Mouse (Mus musculus) ES-E14 (cell line): Measurements from ENCODE around the gene Mum1.

Experiments
- CHD2 ChIP-seq: IDR thresholded peaks from 2 replicates; pipeline ENCODE4 v1.6.1; 2014; ENCODE audit warnings: mild to moderate bottlenecking, low read depth, low read length, inconsistent platforms
- MAFK ChIP-seq: IDR thresholded peaks from 2 replicates; pipeline ENCODE4 v1.6.1; 2014; ENCODE audit warnings: mild to moderate bottlenecking, low read depth, low read length, inconsistent platforms; ENCODE audit not compliant: insufficient read depth
- ZC3H11A ChIP-seq: IDR thresholded peaks from 2 replicates; pipeline ENCODE4 v1.6.1; 2012; ENCODE audit warnings: low read depth, mild to moderate bottlenecking, inconsistent platforms, low read length, borderline replicate concordance

- no peak for TF ChIP-seq CHD2
- TF ChIP-seq ZC3H11A, result no peak
- no peak for TF ChIP-seq MAFK
Measured at GRCm38 (mm10) chr10:80194441-80194840, 31.8 kb upstream of the Mum1 start.
